Mouse (Mus musculus) kidney, postnatal 4 days (tissue): ENCODE measurements around the gene Xrcc6.

Source experiments
- DNase-seq, 2 experiments: peaks; one replicate each; pipeline ENCODE4 v3.0.0; 2021; ENCODE audit warnings: mixed read lengths in 2 of 2

Gene Xrcc6

DNA sequence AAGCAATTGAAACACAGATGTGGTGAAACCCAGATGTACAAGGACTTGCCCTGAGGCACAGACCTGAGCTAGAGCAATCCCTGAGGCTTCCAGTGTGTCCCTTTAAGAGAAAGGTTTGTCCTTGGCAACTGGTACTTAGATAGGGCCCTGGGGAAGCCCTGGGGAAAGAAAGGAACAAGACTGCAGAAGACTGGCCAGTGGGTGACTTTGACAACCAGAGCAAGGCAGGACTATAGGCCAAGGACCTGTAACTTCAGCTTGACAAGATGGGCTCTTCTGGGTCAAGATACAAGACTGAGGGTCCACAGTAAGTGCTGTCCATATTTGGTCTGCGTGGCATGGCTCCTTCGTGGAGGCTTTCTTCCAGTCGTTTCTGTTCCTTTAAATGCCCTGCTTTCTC, at the start of gene Xrcc6:
TSS of gene Xrcc6 (plus strand) at position 190 of the 400 bp plus-strand sequence.
- DNase-seq: no peak

DNA sequence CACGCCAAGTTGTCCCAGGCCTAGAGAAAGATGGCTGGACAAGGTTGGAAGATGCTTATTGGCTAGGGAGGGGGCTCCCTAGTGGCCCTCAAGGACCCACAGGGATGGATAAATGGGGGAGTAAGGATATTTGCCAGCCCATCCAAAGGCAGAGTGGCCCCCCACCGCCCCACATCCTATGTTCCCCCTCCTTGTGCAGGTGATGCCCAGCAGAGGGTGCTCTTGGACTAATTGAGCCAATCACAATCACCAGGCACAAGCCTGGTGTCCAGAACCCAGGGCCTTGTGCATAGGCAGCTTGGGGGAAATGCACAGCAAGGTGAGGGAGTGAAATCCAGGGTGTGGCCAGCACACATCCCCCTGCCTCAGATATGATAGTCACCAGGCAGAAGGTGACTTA, 49.4 kb upstream of the Xrcc6 start:
- peak; percentile 67 to 73 for DNase-seq

DNA sequence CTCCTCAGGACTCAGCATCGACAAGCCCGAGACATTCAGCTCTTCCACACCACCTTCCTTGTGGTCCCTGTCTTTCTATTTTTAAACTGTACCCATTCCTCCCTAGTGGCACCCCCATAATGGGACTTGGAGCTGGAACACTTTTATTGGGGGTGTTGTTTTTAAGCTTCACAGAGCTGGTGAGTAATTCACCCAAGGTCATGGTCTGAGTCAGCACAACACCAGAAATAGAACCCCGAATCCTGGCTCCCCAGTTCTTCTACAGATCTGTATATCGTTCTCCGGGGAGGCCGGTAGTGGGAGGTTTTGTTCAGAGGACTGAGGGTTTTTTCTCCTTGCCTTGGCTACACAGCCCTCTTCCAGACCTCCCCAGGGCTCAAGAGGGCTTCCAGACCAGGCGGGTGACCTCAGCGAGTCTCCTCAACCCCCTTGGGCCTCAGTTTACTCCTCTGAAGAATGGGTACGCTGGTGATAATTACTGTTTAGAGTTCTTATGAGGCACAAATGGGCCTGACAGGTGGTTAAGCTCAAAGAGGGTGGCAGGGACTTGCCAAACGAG, 48.4 kb upstream of the Xrcc6 start:
- no peak for DNase-seq

DNA sequence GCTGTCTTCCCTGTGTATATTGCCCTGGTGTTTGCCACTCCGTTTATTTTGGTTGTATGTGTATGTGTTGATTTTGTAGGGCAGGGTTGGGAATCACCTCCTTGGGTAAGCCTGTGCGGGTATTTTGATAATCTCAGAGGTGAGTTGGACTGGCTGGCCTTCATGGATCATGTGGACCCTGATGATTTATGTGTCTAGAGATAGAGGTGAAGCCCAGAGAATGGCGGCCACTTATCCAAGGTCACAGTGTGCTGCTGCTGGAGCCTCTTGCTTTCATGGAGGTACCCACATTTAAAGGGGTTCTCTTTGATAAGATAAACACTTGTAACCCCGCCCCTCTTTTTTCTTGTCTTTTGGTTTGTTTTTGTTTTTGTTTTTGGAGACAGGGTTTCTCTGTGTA, 47.9 kb upstream of the Xrcc6 start:
- DNase-seq: no peak

DNA sequence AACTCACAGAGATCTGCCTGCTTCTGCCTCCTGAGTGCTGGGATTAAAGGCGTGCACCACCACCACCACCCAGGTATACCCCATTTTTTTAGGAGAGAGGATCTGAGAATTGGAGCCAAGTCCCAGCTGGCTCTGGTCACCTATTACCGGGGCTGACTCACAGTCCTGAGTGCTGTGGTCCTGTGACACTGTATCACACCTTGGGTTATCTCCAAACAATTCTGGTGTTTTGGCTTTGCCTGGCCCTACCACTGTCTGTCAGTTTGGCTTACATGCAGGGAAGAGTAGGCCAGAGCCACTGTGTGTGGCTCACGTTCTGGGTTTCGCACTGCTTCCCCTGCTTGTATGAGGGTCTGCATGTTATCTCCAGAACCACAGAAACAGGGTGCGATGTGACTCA, 47.4 kb upstream of the Xrcc6 start:
- no peak for DNase-seq

DNA sequence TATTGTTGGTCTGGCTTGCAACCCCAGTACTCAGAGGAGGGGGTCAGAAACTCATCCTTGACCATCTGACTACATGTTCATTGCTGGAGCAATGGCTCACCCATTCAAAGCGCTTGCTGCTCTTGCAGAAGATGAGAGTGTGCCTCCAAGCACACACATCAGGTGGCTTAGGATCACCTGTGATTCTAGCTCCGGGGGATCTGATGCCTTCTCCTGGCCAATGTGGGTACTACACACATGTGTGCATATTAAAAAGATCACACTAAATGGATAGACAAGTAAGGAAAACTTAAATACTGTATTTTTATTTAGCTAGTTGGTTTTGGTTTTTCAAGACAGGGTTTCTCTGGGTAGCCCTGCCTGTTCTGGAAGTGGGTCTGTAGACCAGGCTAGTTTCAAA, 46.6 kb upstream of the Xrcc6 start:
- DNase-seq: no peak

DNA sequence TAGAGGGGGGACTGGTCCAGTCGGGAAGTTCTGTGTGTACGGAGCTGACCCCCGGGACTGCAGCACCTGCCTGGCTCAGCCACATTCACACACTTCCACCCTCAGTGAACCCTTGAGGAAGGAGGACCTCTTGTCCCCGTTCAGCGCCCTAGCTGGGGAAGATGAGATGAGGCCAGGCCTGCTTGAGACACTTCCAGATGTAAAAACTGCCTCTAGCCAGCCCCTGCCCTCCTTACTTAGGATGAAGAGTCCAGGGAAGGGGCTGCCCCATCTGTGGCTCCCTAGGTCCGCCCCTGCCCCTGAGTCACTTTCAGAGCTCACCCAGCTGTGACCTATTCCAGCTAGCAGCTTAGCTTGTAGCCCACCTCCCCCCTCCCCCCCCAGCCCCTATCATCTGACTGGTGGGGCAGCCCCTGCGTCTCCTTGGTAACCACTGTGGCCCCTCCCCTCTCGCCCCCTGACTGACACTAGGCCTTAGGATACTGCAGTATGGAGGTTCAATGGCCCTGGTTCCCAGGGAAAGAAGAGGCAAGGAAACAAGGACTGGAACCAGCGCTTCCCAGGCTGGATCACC, 44.4 kb upstream of the Xrcc6 start:
- peak; percentile 35 to 53 for DNase-seq

DNA sequence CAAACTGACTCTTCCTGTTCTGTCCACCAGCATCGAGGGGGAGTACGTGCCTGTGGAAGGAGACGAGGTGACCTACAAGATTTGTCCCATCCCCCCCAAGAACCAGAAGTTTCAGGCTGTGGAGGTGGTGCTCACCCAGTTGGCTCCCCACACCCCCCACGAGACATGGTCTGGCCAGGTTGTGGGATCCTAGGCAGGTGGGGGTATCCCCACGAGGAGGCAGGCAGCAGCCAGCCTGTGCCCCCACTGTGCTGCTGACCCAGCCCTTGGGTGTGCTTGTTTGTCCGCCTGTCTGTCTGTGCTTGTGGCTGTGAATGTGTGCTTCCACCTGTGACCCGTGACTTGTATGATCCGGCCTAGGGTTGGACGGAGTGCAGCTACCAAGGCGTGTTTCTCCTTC, 38.6 kb upstream of the Xrcc6 start:
- no peak for DNase-seq

DNA sequence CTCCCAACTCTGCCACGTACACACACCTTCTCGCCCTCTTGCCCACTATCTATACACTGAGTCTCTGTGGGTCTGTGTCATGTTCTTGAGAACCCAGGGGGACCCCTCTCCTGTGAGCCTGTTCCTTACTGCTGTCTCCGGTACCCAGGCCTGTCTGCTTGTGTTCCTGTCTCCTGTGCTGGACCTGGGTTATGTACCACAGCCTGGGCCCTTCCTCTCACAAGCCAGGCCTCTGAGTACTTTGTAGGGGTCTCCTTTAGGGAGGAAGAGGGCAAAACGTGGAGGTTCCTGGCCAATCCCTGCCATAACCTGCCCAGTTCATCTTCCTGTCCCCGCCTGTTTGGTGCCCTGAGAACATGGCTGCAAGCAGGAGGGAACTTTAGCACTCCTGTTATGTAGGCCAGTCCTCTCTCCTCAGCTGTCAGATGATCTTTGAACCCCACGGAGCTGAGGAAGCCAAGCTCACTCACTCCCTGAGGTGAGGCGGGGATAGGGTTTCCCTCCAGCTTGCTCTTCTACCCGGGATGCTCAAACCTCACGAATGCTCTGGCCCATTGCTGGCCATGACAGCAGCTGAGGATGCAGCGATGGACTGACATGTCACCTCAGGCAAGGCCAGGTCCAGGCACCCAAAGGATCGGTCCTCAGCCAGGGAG, 38.0 kb upstream of the Xrcc6 start:
- DNase-seq: no peak

DNA sequence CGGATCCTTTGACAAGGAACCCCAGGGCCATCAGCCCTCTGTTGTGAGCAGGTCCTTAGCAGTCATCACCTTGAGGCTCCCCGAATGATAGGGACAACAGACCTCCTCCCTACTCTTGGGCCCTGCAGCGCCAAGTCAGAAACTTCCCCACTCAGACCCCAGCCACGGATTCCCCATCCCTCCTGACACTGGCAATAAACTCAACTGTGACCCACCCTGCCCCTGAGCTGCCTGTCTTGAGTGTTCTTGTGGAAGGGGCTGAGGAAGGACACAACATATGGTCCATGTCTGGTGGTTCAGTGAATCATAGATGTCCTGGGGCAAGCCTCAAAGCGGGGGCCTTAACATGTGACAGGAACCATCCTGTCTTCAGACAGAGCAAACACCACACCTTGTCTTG, 36.9 kb upstream of the Xrcc6 start:
- no peak for DNase-seq

DNA sequence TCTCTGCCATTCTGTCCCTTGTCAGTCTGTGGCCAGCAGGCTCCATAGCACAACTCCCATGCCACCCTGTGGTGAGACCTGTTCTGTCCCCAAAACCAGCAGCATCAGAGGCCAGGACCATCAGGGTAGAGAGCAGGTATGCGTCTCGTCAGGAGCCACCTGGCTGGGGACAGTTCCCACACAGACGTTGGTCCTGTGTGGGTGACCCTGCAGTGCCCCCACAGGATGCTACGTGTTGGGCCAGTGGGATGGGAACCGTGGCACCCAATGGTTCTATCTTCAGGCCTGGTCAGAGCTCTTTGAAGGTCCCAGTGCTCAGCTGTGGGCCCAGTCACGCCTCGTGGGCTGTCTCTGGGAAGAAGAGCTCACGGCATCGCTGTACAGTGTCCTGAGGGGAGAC, 36.5 kb upstream of the Xrcc6 start:
- no peak for DNase-seq

DNA sequence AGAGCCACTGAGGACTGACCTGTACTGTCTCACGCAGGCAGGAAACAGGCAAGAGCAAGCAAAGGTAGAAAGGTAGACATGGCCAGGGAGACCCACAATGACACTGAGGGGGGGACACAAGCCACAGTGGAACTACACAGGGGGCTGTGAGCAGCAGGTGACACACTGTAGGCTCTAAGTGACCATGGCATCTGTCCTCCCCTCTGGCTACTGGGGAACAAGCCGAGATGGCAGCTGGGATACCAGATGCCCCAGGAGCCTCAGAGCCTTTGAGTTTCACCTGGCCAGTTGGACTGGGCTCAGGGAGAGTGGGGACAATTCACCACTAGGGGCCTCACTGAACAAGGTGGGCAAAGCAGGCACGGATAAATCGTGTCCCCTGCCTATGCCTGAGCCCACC, 35.3 kb upstream of the Xrcc6 start:
- no peak for DNase-seq

DNA sequence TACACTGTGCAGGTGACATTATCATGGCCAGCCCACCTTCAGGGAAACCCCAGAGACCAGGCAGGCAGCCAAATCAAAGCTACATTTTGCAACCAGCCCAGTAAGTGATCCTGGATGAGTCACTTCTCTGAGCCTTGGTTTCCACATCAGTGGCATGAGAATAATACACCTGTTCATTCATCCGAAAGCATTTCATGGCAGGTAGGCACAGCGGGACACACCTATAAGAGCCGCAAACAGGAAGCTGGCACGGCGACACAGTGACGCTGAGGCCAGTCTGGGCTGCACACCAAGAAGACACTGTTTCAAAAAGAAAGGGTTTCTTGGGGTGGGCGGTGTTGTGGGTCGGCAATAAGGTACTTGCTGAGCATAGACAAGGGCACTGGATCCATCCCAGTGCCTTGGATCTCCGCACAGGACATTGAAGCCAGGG, 33.5 kb upstream of the Xrcc6 start:
- no peak for DNase-seq

DNA sequence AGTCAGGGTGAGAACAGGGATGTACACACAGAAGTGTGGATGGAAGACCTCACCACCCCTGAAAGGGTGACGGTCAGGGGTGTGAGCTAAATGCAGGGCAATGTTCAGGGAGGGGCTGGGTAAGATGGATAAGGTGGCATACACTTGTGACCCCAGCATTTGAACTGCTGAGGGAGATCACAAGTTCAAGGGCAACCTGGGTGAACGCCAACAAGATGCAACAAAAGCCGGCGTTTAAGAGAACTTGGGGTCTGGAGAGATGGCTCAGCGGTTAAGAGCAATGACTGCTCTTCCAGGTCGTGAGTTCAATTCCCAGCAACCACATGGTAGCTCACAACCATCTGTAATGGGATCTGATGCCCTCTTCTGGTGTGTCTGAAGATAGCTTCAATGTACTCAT, 32.9 kb upstream of the Xrcc6 start:
- DNase-seq: no peak

DNA sequence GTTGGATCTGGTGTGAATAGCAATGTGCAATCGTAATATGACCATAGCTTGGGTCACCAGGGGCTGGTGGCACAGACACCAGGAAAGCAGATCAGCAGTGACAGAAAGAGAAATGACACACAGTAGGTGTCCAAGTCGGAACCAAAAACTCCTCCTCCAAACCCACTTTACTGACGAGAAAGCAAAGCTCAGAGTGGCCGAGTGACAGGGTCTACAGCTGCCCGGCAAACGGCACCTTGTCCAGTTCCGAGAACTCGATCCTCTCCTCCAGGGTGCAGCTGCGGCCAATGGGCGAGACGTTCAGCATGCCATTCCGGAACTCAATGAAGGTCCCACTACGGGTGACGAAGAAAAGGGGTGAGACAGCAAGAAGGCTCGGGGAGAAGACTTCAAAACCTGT, 32.2 kb upstream of the Xrcc6 start:
- DNase-seq: no peak

DNA sequence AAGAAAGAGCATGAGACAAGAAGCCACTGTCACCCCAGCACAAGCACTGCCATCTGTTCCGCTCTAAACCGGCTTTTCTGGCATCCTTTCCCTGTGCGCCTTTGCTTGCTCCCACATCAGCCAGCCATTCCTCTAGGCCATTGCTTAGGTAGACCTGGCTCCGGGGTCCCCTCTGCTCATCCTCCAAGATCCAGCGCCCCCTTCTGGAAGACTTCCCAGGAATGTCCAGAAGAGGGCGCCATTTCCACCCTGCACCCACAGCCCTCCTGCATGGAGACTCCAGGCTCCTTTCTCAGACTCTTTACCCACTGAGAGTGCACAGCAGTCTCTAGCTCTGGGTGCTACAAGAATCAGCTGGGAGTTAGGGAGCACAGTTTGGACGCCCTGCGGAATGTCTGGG, 31.2 kb upstream of the Xrcc6 start:
- peak; percentile 70 to 75 for DNase-seq

DNA sequence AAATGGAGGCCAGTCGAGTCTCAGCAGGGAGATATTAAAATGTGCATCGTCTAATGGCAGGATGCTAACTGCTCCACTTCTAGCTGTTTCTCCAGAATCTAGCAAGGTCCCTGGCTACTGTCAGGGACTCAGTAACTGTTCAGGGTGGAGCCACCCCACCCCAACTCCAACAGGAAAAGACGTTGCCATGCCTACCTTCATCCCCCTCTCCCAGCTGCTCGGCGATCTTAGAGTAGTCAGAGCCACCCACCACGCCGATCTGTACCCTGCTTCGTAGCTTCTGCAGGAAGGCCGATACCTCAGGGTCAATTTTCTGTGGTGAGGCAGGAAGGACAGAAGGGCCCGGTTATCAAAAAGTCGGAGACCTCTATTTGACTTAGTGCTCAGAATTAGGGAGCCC, 30.0 kb upstream of the Xrcc6 start:
- no peak for DNase-seq

DNA sequence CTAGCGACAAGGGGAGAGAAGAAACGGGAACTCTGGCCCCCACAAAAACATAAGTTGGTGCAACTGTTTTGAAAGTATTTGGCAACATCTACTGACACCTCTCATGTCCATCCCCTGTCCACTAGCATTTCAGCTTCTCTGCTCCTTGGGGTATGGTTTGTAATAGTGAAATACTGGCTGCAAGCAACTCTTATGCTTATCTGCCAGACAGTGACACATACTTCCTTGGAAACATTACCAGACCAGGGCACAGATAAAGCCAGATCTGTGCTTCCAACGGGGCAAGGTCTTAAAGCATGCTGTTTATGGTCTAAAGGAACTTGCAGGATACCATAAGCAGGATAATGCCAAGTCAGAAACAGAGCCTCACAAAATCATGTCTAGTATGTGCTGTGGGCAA, 28.7 kb upstream of the Xrcc6 start:
- DNase-seq: no peak

DNA sequence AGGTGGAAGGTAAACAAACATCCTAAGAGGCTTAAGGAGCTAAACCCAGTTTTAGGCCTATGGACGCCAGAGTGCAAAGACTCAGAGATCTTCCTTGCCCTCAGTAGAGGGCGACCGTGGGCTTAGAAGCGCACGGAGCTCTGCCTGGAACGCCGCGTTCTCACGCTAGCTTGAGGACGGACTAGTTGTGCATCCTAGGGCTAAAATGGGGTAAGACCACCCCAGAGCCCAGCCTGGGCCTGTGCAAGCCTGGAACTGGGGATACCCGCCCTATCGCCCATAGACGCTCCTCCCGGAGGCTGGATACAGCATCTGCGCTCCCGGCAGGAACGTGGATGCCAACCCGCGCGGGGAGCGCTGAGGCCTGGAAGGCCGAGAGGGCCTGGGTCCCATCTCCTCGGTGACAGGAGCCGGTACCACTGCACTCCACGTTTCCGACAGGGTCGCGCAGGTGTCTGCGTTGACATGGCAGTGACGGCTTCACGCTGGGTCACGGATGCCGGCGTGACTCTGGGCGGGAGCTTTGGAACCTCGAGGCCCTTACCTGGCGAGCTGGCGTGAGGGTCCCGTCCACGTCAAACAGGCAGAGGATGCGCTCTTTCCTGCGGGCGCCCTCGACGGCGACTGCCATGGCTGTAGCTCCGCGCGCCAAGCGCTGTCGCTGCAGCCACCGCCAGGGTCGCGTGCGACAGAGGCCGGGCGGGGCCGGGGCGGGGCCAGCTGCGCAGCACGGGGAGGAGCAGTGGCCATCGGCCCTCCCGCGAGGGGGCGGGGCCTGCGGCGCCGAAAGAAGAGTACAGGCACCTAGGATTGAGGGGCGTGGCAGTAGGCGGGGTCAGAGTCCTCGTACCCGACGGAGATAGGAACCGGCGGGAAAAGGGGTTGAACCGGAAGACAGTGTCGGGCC, 27.2 kb upstream of the Xrcc6 start, which contains the start of gene Pmm1:
TSS of gene Pmm1 (minus strand) at position 760 of the 907 bp plus-strand sequence.
- DNase-seq: peak; percentile 100

DNA sequence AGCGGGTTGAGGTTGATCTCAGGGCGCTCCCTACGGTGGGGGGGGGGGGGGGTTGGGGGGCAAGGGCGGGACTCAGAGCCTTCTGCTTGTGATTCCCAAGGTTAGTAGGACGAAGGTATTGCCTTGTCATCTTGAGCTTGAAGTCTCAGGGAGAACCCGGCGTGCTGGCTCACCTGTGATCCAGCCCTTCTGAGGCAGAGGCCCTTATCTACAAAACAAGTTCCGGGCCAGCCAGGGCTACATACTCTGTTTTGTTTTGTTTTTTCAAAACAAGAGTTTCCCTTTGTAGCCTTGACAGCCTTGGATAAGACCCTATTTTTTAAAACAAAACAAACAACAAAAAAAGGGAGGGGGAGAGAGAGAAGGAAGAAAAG, 26.6 kb upstream of the Xrcc6 start:
- DNase-seq: no peak

DNA sequence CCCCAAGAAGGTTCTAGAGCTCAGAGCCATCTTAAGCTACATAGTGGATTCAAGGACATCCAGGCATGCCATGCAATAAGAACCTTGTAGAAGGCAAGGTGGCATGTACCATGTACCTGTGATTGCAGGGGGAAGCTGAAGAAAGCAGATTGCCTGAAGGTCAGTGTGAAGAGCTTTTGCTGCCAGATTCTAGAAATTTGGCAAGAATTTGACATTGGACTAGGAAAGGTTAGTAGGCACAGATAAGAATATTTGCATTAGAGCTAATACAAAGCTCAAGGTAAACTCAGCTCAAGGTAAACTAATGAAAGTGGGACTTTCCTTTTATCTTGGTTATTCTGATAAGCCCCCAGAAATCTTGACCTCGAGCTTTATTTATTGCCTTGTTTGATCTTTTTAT, 23.4 kb upstream of the Xrcc6 start:
- no peak for DNase-seq

DNA sequence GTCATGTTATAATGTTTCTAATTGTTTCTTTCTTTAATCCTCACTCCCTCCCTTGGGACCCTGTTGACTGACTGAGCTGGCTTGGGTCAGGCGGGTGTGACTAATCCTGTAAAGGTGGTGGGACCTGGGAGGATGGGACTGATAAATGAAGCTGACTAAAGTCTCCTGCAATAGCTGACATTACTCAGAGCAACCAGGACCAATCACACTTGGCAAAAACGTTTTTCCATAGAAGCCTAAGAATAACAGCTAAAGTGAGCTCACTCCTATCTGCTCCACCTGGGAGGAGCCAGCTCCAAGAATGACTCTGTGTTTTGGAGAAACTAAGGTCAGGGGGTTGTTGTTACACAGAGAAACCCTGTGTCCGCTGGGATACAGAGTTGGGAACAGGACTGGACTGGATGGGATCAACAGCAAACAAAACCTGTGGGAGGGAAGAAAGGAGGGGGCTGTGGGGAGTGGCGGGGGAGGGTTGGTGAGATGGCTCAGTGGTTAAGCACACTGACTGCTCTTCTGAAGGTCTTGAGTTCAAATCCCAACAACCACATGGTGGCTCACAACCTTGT, 22.6 kb upstream of the Xrcc6 start:
- no peak for DNase-seq

DNA sequence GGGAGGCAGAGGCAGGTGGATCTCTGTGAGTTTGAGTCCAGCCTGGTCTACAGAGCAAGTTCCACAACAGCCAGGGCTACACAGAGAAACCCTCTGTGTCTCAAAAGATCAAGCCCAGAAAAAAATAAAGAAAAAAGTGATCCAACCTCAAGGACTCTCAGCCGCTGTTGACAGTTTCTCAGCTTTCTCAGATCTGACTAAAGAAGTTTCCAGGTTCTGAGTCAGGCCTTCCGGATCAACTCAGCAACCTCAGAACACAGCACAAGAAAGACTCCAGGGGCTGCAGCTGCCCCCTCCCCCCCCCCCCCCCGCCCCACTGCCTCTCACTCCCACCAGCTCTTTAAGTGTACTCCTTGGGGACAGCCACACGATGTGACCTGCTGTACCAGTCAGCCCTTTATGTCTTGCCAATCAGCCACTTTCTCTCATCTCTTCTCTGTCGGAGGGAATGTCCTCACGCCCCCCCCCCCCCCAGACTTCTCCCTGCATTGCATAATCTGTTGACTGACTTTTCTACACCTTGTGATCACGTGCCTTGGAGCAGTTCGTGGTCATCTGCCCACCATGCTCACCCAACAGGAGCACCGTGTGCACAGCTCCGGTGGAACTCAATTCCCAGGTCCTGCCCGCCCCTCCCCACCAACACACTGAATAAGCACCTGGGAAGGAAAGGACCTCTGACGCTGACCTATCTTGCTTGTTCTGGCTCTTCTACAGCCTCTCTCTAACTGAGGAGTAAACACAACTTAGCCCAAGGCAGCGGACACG, 21.4 kb upstream of the Xrcc6 start:
- DNase-seq: no peak
